Mouse (Mus musculus) embryonic fibroblast, embryonic 13.5 days (primary cell): ENCODE measurements around the gene Dusp5. TPM values are rescaled to one million over a fixed set of nuclear protein-coding genes. Genes with fewer than 3 reads are reported as not detected.
A peak's percentile ranks its signal among the peaks of the same experiment; 100 is the strongest.
"Not testable (repeated sequence)": the region's sequence is repeated elsewhere in the genome, so short reads cannot be mapped to it uniquely, and the experiment has no call there.

Source experiments
- H3K27ac ChIP-seq: 2 replicates; pipeline ENCODE4 v1.5.1; 2012; ENCODE audit warnings: low read length, control low read depth, inconsistent platforms; ENCODE audit not compliant: insufficient read depth
- H3K4me1 ChIP-seq: 2 replicates; pipeline ENCODE4 v1.6.1; 2011; ENCODE audit warnings: low read length; ENCODE audit not compliant: control insufficient read depth, insufficient read depth
- H3K4me3 ChIP-seq: 2 replicates; pipeline ENCODE4 v1.5.1; 2011; ENCODE audit warnings: mild to moderate bottlenecking, control low read depth, low read length; ENCODE audit not compliant: insufficient read depth
- CTCF ChIP-seq: IDR thresholded peaks from 2 replicates; pipeline ENCODE4 v1.5.1; 2011; ENCODE audit warnings: mild to moderate bottlenecking, control low read depth, low read length, moderate library complexity, borderline replicate concordance; ENCODE audit not compliant: insufficient read depth
- POLR2A ChIP-seq: IDR thresholded peaks from 2 replicates; pipeline ENCODE4 v1.6.1; 2011; ENCODE audit warnings: low read depth, mild to moderate bottlenecking, control low read depth, low read length, moderate library complexity
- polyA plus RNA-seq: library from polyadenylated mRNA; stranded (reverse); fragments of >200 nt; gene quantifications from 2 replicates; pipeline ENCODE4 v1.2.4, GENCODE M21; 2011; ENCODE audit warnings: low read depth; ENCODE audit not compliant: missing spikeins, insufficient read length

Dusp5 gene
- polyA plus RNA-seq, 1 experiment = 19.5 TPM

GRCm38 (mm10) chr19:53572607-53573006, 43.7 kb downstream of the Dusp5 start:
- Histone ChIP-seq H3K27ac (no peak overlapping the region), H3K4me1 (no peaks in the 10 kb centered on the region), H3K4me3 (no peak overlapping the region)
- TF ChIP-seq POLR2A (no peak), CTCF (no peak)

- TF ChIP-seq CTCF (no peak), POLR2A (no peak)
- no peak overlapping the region for H3K27ac ChIP-seq
- H3K4me3 ChIP-seq = no peak overlapping the region
- no peaks in the 10 kb centered on the region for H3K4me1 ChIP-seq
Measured at GRCm38 (mm10) chr19:53573151-53573550, 44.2 kb downstream of the Dusp5 start.

GRCm38 (mm10) chr19:53574131-53574530, 45.2 kb downstream of the Dusp5 start:
- H3K27ac ChIP-seq = no peak overlapping the region
- TF ChIP-seq POLR2A (no peak), CTCF (no peak)
- no peaks in the 10 kb centered on the region for H3K4me1 ChIP-seq
- no peak overlapping the region for H3K4me3 ChIP-seq

GRCm38 (mm10) chr19:53574546-53574945, 45.6 kb downstream of the Dusp5 start:
- TF ChIP-seq POLR2A (no peak), CTCF (no peak)
- Histone ChIP-seq H3K4me3 (no peak overlapping the region), H3K27ac (no peak overlapping the region), H3K4me1 (no peaks in the 10 kb centered on the region)

- Histone ChIP-seq H3K4me3 (no peak overlapping the region), H3K27ac (no peak overlapping the region), H3K4me1 (no peaks in the 10 kb centered on the region)
- TF ChIP-seq CTCF (no peak), POLR2A (no peak)
Measured at GRCm38 (mm10) chr19:53575296-53576010, 46.5 kb downstream of the Dusp5 start.

- TF ChIP-seq POLR2A = no peak
- TF ChIP-seq CTCF = no peak
- no peak overlapping the region for H3K4me3 ChIP-seq
- H3K4me1 ChIP-seq = no peaks in the 10 kb centered on the region
- no peak overlapping the region for H3K27ac ChIP-seq
Measured at GRCm38 (mm10) chr19:53576061-53576460, 47.2 kb downstream of the Dusp5 start.

GRCm38 (mm10) chr19:53577025-53577800, 48.3 kb downstream of the Dusp5 start:
- TF ChIP-seq CTCF = no peak
- no peak for TF ChIP-seq POLR2A
- no peaks in the 10 kb centered on the region for H3K4me1 ChIP-seq
- no peak overlapping the region for H3K27ac ChIP-seq
- H3K4me3 ChIP-seq = no peak overlapping the region

GRCm38 (mm10) chr19:53578597-53579252, 49.8 kb downstream of the Dusp5 start:
- no peaks in the 10 kb centered on the region for H3K4me1 ChIP-seq
- TF ChIP-seq POLR2A = no peak; the same call in 1 of the 2 replicates
- 0 out of 2 replicates have a peak, but pooled peaks have one; percentile 2 for TF ChIP-seq CTCF
- H3K4me3 ChIP-seq = no peak overlapping the region
- H3K27ac ChIP-seq = no peak overlapping the region

GRCm38 (mm10) chr19:53580271-53580670, 51.4 kb downstream of the Dusp5 start:
- not testable (repeated sequence) for H3K4me3 ChIP-seq, H3K4me1 ChIP-seq, H3K27ac ChIP-seq

GRCm38 (mm10) chr19:53587686-53588085, 58.8 kb downstream of the Dusp5 start:
- H3K27ac ChIP-seq, H3K4me1 ChIP-seq, H3K4me3 ChIP-seq: not testable (repeated sequence)

GRCm38 (mm10) chr19:53588968-53589367, 60.1 kb downstream of the Dusp5 start, which contains the start of gene Nutf2-ps1:
Nutf2-ps1 (minus strand) TSS chr19:53589068.
- not testable (repeated sequence) for H3K4me3 ChIP-seq, H3K27ac ChIP-seq, H3K4me1 ChIP-seq
